Mouse (Mus musculus) spleen, postnatal 10 days (tissue): ENCODE measurements around the gene Ddx28.

ENCODE experiments used
- DNase-seq, 2 experiments: peaks; one replicate each; pipeline ENCODE4 v3.0.0; 2021 to 2022; ENCODE audit warnings: low spot score in 2 of 2

Ddx28 gene

GRCm38 (mm10) chr8:105966692-105967311 is 44.9 kb downstream of the Ddx28 start:
- peak; percentile 39 to 58 for DNase-seq

- peak; percentile 78 to 82 for DNase-seq
Measured at GRCm38 (mm10) chr8:105965905-105966341, 45.8 kb downstream of the Ddx28 start, which contains the start of gene Slc12a4. Gene Slc12a4, minus strand, starts transcription at chr8:105966097.

- peak in 1 of 2 experiments; percentile 65 for DNase-seq
Measured at GRCm38 (mm10) chr8:105965266-105965904, 46.3 kb downstream of the Ddx28 start.

GRCm38 (mm10) chr8:105964506-105965265 is 47.0 kb downstream of the Ddx28 start:
- no peak for DNase-seq

GRCm38 (mm10) chr8:105961536-105961935 is 50.1 kb downstream of the Ddx28 start:
- DNase-seq, result no peak

GRCm38 (mm10) chr8:105961101-105961500 is 50.6 kb downstream of the Ddx28 start:
- peak in 1 of 2 experiments; percentile 53 for DNase-seq
